Mouse (Mus musculus) frontal cortex, adult (tissue): Measurements from ENCODE around the gene Myl6.
A peak's percentile ranks its signal among the peaks of the same experiment; 100 is the strongest.
"Not testable (repeated sequence)": the region's sequence is repeated elsewhere in the genome, so short reads cannot be mapped to it uniquely, and the experiment has no call there.

Source experiments
- ATAC-seq: cut with Nextera tagmentation; 2 replicates; pipeline ENCODE4 v1.9.2; 2017; ENCODE audit warnings: mild to moderate bottlenecking, moderate library complexity, mixed read lengths; ENCODE audit not compliant: low TSS enrichment

Gene Myl6

DNA sequence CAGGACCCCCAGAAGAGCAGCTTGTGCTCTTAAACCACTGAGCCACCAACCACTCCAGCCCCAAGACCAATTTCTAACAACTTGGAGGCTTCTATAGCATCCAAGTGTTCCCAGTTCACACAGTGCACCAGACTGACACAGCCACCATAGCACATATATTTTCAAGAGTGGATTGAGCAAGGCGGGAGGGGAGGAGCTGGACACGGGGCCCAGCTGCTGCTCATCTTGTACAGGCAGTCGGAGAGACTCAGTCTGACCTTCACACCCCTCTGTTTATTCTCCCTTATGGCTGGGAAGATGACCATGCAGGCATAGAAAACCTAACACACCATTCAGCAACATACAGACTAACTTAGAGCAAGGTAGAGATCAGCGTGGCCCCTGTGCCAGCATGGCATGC lies 15.9 kb upstream of the Myl6 start:
- no peak for ATAC-seq

DNA sequence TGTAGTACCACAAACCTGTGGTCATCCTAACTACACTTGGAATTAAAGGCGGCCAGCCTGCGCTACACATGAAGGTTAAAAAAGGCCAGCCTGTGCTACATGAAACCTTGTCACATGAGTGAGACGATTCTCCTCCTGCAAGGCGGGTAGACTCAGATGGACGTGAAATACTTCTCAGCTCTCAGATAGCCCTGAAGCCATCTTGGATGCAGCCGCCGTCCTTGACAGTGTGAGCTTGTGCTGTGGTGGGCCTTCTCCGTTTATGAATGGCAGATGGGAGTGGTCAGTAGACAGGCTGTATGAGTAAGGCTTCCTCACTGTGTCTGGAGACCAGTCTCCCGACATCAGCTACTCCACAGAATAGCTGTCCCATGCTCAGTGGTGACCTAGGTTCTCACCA lies 15.3 kb upstream of the Myl6 start:
- ATAC-seq, result no peak

DNA sequence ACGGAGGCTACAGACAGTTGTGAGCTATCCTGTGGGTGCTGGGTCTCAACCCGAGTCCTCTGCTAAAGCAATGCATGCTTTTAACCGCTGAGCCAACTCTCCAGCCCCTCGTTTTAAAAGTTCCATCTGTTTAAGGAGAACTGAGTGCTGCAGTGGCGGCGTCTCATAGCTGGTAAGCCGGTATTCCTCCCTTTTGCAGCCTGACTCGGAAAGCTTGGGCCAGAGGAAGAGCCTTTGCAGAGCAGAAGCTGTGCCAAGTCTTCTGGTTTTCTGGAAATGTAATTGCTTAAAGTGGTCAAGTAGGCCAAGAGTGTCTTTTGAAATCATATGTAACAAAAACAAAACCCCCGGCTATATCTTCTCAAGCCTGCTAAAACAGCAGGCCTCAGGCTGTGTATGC lies 14.3 kb upstream of the Myl6 start:
- ATAC-seq, result no peak

DNA sequence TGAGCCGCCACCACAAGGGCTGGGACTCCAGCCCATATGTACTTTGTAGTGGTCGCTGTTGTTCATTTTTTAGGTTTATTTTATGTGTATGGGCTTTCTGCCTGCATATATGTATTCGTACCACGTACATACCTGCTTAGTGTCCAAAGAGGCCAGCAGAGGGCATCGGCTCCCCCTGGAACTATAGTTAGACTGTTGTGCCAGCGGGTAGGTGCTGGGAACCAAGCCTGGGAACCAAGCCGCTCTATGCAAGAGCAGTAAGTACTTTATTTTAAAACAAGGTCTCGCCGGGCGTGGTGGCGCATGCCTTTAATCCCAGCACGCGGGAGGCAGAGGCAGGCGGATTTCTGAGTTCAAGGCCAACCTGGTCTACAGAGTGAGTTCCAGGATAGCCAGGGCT lies 12.0 kb upstream of the Myl6 start:
- ATAC-seq, result no peak

DNA sequence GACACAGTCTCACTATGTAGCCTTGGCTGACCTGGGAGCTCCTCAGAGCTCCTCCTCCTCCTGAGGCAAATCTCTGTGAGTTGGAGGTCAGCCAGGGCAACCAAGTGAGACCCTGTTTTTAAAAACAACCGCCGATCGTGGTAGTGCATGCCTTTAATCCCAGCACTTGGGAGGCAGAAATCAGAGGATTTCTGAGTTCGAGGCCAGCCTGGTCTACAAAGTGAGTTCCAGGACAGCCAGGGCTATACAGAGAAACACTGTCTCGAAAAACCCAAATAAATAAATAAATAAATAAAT lies 11.4 kb upstream of the Myl6 start:
- not testable (repeated sequence) for ATAC-seq

DNA sequence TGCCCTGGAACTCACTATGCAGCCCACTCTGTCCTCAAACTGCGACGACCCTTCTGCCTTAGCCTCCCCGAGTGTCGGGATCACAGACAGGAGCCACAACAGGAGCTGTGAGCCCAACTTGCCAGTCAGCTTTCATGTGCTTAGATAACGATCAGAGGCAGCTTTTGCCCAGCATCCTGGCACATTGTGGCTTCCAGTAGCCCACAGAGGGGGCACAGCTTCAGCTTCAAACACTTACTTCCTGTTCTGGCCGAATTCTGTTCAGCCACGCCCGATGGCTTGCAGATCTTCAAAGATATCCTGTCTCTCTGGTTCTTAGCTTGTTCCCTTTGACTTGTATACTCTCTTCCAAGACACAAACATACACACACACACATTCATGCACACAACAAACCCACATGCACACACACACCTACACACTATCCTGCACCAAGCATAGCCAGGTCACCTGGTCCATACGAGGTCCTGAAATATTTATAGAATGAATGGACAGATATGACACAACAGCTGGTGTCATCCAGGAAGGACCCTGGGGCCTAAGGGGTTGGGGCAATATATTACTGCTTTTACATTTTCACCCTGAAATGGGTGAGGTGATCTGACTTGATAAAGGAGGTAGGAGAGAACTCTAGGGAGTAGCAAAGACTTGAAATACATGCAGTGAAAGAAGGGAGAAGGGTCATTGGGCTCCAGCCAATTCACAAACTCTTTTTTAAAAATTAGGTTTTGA lies 10.9 kb upstream of the Myl6 start:
- ATAC-seq, result no peak

DNA sequence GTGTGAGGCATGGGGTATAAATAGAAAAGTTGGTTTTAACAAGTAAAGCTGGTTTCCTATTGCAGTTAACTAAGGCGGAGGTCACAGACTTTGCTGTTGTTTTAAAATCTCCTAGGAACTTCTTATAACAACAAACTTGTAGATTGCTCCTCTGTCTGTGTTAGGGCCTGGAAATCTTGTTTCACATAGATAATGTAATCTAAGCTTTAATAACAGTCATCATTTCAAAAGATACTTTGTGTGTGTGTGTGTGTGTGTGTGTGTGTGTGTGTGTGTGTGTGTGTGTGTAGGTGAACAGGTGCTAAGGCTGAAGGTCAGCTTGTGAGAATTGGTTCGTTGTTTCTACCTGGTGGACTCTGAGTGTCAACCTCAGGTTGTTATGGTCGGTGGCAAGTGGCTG lies 10.1 kb upstream of the Myl6 start:
- ATAC-seq, result no peak

DNA sequence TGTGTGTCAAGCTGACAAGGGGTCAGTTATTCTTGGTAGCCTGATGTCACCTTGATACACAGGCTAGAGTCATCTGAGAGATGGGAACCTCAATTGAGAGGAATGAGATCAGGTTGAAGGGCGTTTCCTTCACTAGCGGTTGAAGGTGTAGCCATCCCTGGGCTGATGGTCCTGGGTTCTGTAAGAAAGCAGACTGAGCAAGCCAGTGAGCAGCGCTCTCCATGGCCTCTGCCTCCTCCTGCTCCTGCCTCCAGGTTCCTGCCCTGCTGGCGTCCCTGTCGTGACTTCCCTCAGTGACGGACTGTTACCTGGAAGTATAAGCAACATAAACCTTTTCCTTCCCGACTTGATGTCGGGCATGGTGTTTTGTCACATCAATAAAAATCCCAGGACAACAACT lies 9.6 kb upstream of the Myl6 start:
- ATAC-seq, result no peak

DNA sequence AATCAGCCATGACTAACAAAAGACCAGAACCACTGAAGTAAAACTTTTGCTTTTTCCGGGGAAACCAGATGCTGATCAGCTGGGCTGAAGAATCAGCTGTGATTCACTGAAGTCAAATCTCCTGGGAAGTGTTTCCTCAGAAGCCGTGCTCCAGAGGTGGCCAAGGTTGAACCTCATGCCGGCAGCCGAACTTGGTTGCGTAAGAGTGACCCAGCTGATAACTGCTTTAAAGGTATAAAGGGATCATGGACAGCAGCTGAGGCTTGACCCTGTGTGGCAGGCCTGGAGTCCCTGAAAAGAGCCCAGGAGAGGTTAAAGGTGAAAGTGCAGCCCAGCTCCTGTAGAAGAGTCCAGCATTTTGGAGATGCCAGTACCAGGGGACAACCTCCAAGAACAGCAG lies 8.4 kb upstream of the Myl6 start:
- ATAC-seq, result no peak

DNA sequence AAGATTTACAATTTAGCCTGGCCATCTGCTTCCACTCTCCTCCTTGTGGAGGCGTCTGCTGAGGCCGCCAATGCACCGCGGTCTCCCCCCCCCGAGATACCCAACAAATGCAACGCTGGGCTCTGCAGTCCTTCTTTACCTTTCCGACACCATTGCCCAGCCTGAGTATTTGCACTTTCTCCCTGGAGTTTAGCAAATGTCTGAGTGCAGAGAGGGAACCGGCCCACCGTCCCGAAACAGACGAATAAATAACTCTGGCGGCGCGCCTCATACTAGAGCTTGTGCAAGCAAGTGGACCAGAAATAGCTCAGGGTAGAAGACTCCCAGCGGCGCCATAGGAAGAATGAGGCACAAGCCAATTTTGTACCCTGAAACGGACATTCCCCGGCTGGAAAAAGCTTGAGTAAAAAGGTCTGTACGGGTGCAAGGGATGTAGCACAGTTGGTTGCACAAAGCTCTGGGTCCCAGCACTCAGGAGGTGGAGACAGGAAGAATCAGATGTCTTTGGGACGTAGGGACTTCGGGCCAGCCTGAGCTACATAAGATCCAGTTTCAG lies 5.2 kb upstream of the Myl6 start:
- ATAC-seq, result peak; percentile 36

DNA sequence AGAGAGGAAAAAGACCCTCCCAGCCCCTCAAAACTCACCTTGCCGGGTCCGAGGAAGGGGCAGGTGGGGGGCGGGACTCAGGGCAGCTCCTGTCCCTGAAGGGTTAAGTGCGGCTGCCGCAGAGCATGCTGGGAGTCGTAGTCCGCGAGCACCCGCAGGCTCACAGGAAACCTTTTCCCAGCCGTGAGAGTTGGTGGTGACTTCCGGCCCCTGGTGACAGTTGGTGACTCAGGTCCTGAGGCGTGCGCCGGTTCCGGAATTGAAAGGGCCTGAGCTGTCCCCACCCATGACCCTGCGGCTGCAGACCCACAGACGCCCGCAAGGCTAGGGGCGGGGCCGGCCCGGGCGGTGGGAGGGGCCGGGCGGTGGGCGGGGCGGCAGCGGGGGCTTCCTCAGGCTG lies 4.6 kb upstream of the Myl6 start, which contains the start of gene Myl6b:
TSS of gene Myl6b (minus strand) at position 96 of the 400 bp plus-strand sequence.
- peak; percentile 66 for ATAC-seq

DNA sequence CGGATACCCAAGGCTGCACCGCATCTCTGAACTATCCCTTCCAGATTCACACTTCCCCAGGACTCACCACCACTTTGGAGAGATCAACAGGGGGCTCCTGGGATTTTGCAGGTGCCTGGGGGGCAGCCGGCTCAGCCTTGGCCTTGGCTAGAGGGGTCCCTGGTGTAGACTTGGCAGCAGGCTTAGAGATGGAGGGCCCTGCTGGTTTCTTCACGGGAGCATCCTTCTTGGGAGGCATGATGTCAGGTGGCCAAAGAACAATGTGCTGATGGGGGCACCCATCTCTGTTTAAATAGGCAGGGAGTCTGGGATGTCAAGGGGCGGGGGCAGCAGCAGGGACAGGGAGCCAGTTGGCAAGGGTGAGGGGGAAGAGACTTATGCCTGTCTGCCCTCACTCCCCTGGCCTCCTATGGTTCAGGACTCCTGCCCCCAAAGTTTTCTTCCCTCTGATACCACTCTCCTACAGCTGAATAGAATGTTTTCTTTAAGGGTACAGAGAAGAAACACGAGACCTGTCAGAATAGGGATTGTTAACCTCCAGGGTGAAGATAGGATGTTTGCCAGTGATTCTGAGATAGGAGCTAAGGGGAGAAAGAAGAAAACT lies 3.3 kb upstream of the Myl6 start:
- ATAC-seq, result no peak

DNA sequence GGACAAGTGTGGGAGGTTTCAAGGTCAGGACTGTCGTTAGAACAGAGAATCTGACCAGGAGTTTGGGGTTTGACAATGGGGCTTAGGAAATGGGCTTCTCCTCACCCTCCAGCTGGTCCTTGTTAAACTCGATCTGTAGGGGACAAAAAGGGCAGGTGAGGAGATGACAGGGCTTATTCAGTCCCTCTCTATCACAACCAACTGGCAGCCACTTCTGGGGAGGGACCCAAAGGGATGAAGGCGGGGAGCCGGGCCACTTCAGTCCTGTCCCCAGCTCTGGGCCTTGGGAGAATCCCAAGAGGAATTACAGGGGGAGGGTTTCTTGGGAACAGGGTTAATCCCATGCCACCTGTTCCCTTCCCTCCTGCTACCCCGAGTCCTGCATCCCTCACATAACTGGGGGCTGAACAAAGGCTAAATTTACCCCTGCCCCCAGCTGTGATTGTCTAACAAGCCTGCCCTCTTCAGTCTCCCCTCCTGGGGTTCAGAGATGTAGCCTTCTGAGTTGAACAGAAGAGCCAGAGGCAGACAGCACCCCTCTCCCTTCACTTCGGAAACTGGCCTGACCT lies 2.6 kb upstream of the Myl6 start:
- ATAC-seq, result no peak

DNA sequence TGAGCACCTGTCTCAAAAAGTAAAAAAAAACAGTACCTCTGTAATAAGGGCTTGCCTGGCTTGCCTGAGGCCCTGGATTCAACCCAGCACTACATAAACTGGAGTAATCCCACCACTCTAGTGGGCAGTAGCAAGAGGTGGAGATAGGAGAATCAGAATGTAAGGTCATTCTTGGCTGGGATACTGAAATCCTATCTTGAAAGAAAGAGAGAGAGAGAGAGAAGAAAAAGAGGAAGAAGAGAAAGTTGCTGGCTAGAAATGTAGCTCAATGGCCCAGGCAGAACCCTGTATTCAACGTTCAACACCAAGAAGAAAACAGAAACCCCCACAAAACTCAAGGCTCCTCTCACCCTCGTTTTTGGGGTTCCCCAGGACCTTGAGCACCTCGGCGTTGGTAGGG lies 2.0 kb upstream of the Myl6 start:
- ATAC-seq, result no peak

DNA sequence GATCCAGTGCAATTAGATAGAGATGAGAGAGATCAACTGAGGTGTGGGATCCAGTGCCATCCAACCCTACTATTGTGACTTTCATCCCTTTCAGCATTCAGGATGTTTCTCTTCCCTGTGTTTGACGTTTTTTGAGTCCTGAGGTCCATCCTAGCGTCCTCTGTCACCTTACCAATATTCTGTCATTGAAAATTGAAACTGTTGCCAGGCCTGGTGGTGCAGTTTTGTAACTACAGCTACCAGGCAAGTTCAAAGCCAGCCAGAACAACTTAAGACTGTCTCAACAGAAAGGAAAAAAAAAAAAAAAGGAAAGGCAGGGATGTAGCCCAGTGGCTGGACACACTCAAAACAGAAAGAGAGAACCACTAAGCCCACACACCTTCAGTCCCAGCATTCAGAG lies 1.3 kb upstream of the Myl6 start:
- no peak for ATAC-seq

DNA sequence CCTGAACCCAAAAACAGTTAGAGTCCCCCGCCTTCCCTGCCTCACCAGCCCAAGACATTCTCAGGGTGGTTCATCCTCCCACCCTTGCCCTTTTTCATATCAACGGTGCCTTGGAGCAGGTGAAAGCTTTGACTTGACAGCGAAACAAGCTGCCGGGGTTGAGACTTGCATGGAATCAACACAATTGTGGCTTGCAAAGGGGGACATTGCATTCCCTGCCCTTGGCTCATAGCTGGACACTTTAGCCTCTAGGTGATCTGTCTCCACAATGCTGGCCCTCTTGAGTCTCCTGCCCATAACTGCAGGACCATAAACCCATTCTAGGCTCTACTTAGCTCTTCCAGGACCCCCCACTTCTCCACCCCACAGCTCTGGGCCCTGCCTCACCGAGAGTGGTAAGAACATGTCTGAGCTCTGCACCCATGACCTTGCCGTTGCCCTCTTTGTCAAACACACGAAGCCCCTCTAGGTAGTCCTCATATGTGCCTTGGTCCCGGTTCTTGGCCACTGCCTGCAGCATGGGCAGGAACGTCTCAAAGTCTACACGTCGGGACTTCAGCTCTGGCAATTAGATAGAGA lies 811 bp upstream of the Myl6 start:
- no peak for ATAC-seq

DNA sequence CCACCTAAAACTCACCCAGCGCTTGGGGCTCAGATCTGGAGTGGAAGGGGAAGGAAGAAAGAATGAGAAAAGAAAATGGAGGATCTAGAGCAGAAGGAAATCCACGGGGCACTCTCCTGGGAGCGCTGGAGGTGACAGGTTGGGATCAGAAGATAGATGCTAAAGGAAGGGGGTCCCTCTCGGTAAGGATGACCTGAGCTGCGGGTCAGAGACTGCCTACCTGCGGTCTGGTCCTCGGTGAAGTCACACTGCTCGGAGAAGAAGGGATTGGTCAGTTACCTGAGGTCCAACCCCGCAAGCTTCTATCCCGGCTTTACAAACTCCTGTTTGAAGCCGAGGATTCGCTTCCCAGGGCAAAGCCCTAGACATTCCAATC lies 638 bp downstream of the Myl6 start:
- peak; percentile 3; the same call in 1 of the 2 replicates for ATAC-seq

DNA sequence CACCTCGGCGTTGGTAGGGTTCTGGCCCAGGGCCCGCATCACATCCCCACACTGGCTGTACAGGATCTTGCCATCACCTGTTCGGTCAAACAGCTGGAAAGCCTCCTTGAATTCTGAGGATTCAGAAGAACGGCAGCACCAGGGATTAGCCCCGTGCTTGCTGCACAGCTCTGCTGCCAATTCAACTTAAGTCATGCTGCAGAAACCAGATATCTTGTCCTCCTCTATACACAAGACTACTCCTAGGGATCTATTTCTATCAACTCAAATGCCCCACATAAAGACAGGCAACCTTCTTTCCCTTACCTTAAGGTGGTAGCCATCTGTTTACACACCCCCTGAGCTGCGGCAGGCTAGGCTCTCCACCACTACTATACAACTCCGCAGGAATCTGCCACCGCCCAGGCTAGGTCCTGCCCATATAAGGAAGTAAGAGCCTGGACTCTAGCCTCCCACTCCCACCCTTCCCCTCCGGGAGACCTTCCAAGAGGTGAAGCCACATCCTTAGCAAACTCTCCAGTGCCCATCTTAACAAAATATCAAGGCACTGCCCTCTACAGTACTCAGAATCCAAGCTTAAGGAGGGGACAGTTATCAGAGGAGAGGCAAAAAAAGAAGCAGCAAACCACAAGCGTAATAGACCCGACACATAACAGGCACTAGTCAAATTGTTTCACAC lies 1.2 kb downstream of the Myl6 start:
- ATAC-seq, result peak; percentile 38

DNA sequence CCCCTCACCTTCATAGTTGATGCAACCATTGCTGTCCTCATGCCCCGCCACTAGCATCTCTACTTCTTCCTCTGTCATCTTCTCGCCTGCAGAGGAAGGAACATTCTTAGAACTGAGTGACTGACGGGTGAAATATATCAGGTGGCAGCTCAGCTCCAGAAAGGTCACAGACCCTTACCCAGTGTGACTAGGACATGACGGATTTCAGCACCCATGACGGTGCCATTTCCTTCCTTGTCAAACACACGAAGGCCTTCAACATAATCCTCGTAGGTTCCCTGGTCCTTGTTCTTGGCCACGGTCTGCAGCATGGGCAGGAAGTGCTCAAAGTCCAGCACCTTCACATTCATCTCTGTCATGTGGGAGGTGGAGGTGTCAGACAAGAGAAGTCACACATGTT lies 1.9 kb downstream of the Myl6 start:
- not testable (repeated sequence) for ATAC-seq

DNA sequence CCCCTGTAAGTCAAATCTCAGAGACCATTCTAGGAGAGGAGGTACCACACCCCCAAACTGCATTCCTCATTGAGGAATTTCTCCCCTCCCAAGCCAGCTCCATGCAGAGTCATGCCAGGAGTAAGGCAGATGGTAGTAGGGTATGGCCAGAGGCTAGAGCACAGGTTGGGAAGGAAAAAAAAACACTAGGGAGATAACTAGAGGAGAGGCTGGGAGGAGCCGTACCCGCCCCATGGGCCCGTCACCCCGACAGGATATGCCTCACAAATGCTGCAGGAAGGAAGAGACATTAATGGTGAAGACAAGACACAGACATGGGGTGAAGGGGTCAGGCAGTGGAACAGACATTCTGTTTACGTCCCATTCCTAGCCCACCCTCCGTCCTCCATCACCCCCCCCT lies 2.5 kb downstream of the Myl6 start:
- ATAC-seq, result no peak

DNA sequence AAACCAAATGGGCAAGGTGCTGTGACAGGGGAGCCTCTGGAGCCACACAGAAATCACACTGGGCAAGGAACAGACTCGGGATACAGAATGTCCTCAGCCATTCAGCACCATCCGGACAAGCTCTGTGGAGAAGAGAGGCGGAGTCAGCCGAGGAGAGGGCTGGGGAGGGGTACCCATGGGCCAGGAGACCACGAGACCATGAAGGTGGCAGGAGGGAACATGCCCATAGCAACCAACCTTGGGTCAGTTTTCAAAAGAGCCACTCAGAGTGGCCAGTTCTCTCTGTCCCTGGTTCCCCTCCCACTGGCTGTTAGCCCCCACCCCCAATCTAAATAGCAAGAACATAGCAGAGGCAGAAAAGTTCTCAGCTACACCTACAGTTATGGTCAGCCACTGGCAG lies 3.0 kb downstream of the Myl6 start:
- no peak for ATAC-seq

DNA sequence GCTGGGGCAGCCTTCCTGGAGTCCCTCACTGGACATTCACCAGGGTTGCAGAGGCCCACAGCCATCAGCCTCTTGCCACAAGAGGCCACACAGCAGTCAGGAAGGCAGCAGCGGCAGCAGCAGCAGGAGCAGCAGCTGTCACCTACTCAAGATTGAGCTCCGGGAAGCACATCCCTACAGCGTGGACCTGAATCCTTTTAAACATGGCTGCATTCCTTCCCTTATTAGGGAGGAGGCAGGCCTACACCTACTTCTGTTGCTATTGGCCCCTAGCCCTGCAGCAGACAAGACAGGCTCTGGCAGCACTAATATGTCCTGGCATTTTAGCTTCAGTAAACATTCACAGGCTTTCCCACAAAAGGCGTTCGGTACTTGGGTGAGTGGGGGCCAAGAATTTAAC lies 3.7 kb downstream of the Myl6 start:
- no peak for ATAC-seq

DNA sequence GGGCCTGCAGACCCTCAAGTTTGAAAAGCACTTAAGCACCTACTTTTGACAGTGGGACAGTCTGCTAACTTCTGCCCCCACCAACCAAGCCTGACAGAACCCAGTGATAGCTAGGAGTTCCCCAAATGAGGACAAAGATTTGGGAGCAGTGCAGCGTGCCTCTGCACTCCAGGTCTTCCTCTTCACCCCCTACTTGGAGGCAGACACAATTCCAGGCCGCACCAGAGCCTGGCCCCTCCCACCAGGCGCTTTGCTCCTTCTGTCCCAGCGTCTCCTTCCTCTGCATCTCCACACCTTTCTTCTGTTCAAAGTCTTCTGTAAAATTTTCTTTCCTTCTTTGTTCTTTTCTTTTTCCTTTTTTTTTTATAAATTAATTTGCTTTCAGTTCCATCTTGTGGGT lies 4.2 kb downstream of the Myl6 start:
- no peak for ATAC-seq
